Mouse (Mus musculus) G1E (cell line): ENCODE results near the gene Zbed3. TPM values are rescaled to one million over a fixed set of nuclear protein-coding genes. Genes with fewer than 3 reads are reported as not detected.
"Not testable (repeated sequence)": the region's sequence is repeated elsewhere in the genome, so short reads cannot be mapped to it uniquely, and the experiment has no call there.

Experiments used
- ATAC-seq: 2 replicates; pipeline ENCODE4 v1.8.0; 2016; ENCODE audit warnings: mild to moderate bottlenecking; ENCODE audit not compliant: insufficient number of reproducible peaks, poor library complexity, low FRiP score, severe bottlenecking; ENCODE audit errors: extremely low read depth
- DNase-seq: peaks from one replicate; pipeline ENCODE4 v3.0.0; 2012; ENCODE audit warnings: low spot score
- H3K27me3 ChIP-seq: 2 replicates; pipeline ENCODE4 v1.6.1; 2012; ENCODE audit warnings: mild to moderate bottlenecking, low read length, inconsistent platforms; ENCODE audit not compliant: insufficient read depth
- H3K36me3 ChIP-seq: replicated peaks from 2 replicates; pipeline ENCODE3; 2012; ENCODE audit warnings: mild to moderate bottlenecking, inconsistent platforms
- H3K4me1 ChIP-seq: 2 replicates; pipeline ENCODE4 v1.6.1; 2012; ENCODE audit warnings: low read depth, low read length, inconsistent platforms, mixed read lengths; ENCODE audit not compliant: insufficient read depth
- H3K4me3 ChIP-seq: 2 replicates; pipeline ENCODE4 v1.5.1; 2012; ENCODE audit warnings: low read depth, mild to moderate bottlenecking, inconsistent platforms, low read length, moderate library complexity, mixed read lengths
- H3K9me3 ChIP-seq: replicated peaks from 2 replicates; pipeline ENCODE4 v1.6.1; 2012; ENCODE audit warnings: inconsistent platforms
- CTCF ChIP-seq: IDR thresholded peaks from 2 replicates; pipeline ENCODE4 v1.5.1; 2012; ENCODE audit warnings: low read depth, low read length, inconsistent platforms, mixed read lengths
- GATA1 ChIP-seq: IDR thresholded peaks from 2 replicates; pipeline ENCODE4 v1.6.1; 2012; ENCODE audit warnings: borderline replicate concordance, low read length, inconsistent platforms, mixed read lengths
- GATA2 ChIP-seq: IDR thresholded peaks from 2 replicates; pipeline ENCODE4 v1.6.1; 2012; ENCODE audit warnings: low read depth, low read length, inconsistent platforms, borderline replicate concordance
- POLR2AphosphoS5 ChIP-seq: IDR thresholded peaks from 2 replicates; pipeline ENCODE4 v1.6.1; 2012; ENCODE audit warnings: low read depth, low read length, inconsistent platforms; ENCODE audit not compliant: insufficient replicate concordance
- TAL1 ChIP-seq: conservative IDR thresholded peaks from 2 replicates; pipeline ENCODE4 v1.6.1; 2012; ENCODE audit warnings: low read depth, low read length, inconsistent platforms, mixed read lengths
- polyA plus RNA-seq: library from polyadenylated mRNA; stranded (reverse); fragments of >175 nt; gene quantifications from 2 replicates; pipeline ENCODE4 v1.2.3, GENCODE M21; 2012
- total RNA-seq, 2 experiments: library from RNA; stranded (forward) in 1 of 2; stranded (reverse) in 1 of 2; fragments of 200-1000 nt in 1 of 2; fragments of >200 nt in 1 of 2; fragmentation: Nextera tagmentation in 1 of 2; gene quantifications; 2 replicates each; pipeline ENCODE4 v1.2.3; 2014 to 2017

Zbed3 gene
- total and polyA plus RNA-seq, 3 experiments = 0.33 TPM; not detected in 2

- Histone ChIP-seq H3K4me3 (no peak overlapping the region), H3K27me3 (peaks cover 9% of the 10 kb centered on the region), H3K4me1 (peaks cover 5% of the 10 kb centered on the region), H3K9me3 (no peaks in the 10 kb centered on the region), H3K36me3 (peaks cover 51% of the 10 kb centered on the region)
- ATAC-seq = no peak
- no peak for DNase-seq
- TF ChIP-seq GATA2 (no peak), TAL1 (no peak), POLR2AphosphoS5 (no peak), CTCF (no peak), GATA1 (no peak)
Observed at GRCm38 (mm10) chr13:95348476-95348875, 25.1 kb downstream of the Zbed3 start.

GRCm38 (mm10) chr13:95358223-95358622 lies 34.8 kb downstream of the Zbed3 start:
- ATAC-seq = peak; percentile 28; the same call in 1 of the 2 replicates
- H3K27me3 ChIP-seq = no peaks in the 10 kb centered on the region
- DNase-seq = no peak
- H3K4me3 ChIP-seq = no peak overlapping the region
- peaks cover 99% of the 10 kb centered on the region for H3K36me3 ChIP-seq
- no peak for TF ChIP-seq CTCF
- no peak for TF ChIP-seq TAL1
- H3K9me3 ChIP-seq = no peaks in the 10 kb centered on the region
- peaks cover 13% of the 10 kb centered on the region for H3K4me1 ChIP-seq

GRCm38 (mm10) chr13:95363440-95363839 lies 40.0 kb downstream of the Zbed3 start:
- Histone ChIP-seq H3K27me3 (no peaks in the 10 kb centered on the region), H3K4me1 (peaks cover 8% of the 10 kb centered on the region), H3K9me3 (no peaks in the 10 kb centered on the region), H3K4me3 (no peak overlapping the region), H3K36me3 (peaks cover 93% of the 10 kb centered on the region)
- ATAC-seq = no peak
- TF ChIP-seq CTCF = no peak
- TF ChIP-seq TAL1 = no peak
- TF ChIP-seq GATA1 = no peak
- TF ChIP-seq GATA2 = no peak
- TF ChIP-seq POLR2AphosphoS5 = no peak
- no peak for DNase-seq

- Histone ChIP-seq H3K36me3 (peaks cover 93% of the 10 kb centered on the region), H3K9me3 (no peaks in the 10 kb centered on the region), H3K4me1 (no peaks in the 10 kb centered on the region; the same call in none of the 2 replicates), H3K27me3 (no peaks in the 10 kb centered on the region), H3K4me3 (no peak overlapping the region)
- no peak for DNase-seq
- ATAC-seq = no peak
- no peak for TF ChIP-seq GATA2
- TF ChIP-seq TAL1 = no peak
- no peak for TF ChIP-seq GATA1
- no peak for TF ChIP-seq POLR2AphosphoS5
Observed at GRCm38 (mm10) chr13:95366356-95366755, 42.9 kb downstream of the Zbed3 start.

- ATAC-seq (peak; percentile 96), DNase-seq (peak; percentile 89)
- peak within 1 kb of the TSS; percentile 100 for H3K4me3 ChIP-seq
- H3K36me3 ChIP-seq = peaks cover 30% of the 10 kb centered on the region
- peaks cover 24% of the 10 kb centered on the region for H3K4me1 ChIP-seq
- no peak for TF ChIP-seq CTCF
- TF ChIP-seq POLR2AphosphoS5 = no peak
- no peak for TF ChIP-seq GATA1
- TF ChIP-seq GATA2 = no peak
- TF ChIP-seq TAL1 = no peak
- H3K27me3 ChIP-seq = peaks cover 3% of the 10 kb centered on the region; the same call in 1 of the 2 replicates
- H3K9me3 ChIP-seq = peaks cover 6% of the 10 kb centered on the region; the same call in 1 of the 2 replicates
Observed at GRCm38 (mm10) chr13:95374701-95375553, 51.5 kb downstream of the Zbed3 start, which contains the start of gene Aggf1. TSS of gene Aggf1 (minus strand) at chr13:95375352.

- peak overlapping the region; percentile 100 for H3K4me3 ChIP-seq
Observed at GRCm38 (mm10) chr13:95375554-95375914, 52.1 kb downstream of the Zbed3 start.

GRCm38 (mm10) chr13:95376689-95377289 lies 53.4 kb downstream of the Zbed3 start:
- H3K4me3 ChIP-seq, DNase-seq, ATAC-seq, H3K27me3 ChIP-seq, H3K9me3 ChIP-seq: not testable (repeated sequence)
- peaks cover 12% of the 10 kb centered on the region for H3K36me3 ChIP-seq
- peaks cover 24% of the 10 kb centered on the region for H3K4me1 ChIP-seq

More at GRCm38 (mm10) chr13:95375554-95375914, 52.1 kb downstream of the Zbed3 start:
- ATAC-seq = no peak
- Histone ChIP-seq H3K4me1 (peaks cover 24% of the 10 kb centered on the region), H3K9me3 (peaks cover 6% of the 10 kb centered on the region; the same call in 1 of the 2 replicates), H3K27me3 (peaks cover 3% of the 10 kb centered on the region; the same call in 1 of the 2 replicates), H3K36me3 (peaks cover 24% of the 10 kb centered on the region)
- no peak for DNase-seq
- no peak for TF ChIP-seq GATA2
- no peak for TF ChIP-seq GATA1
- TF ChIP-seq CTCF = no peak
- TF ChIP-seq POLR2AphosphoS5 = no peak
- TF ChIP-seq TAL1 = no peak
